Mouse (Mus musculus) C2C12 (cell line): ENCODE data around the gene Lbhd1. TPM values are rescaled to one million over a fixed set of nuclear protein-coding genes. Genes with fewer than 3 reads are reported as not detected.
A peak's percentile ranks its signal among the peaks of the same experiment; 100 is the strongest.
"Not testable (repeated sequence)": the region's sequence is repeated elsewhere in the genome, so short reads cannot be mapped to it uniquely, and the experiment has no call there.

ENCODE experiments used
- H3K27me3 ChIP-seq: one replicate; pipeline ENCODE4 v1.6.1; 2011; ENCODE audit not compliant: control insufficient read depth, insufficient read depth, insufficient read length
- H3K36me3 ChIP-seq: one replicate; pipeline ENCODE4 v1.6.1; 2011; ENCODE audit not compliant: control insufficient read depth, insufficient read depth
- H3K4me3 ChIP-seq: one replicate; pipeline ENCODE4 v1.5.1; 2011; ENCODE audit warnings: mild to moderate bottlenecking, control low read depth; ENCODE audit not compliant: poor library complexity, insufficient read depth, severe bottlenecking
- H3K79me2 ChIP-seq: one replicate; pipeline ENCODE4 v1.6.1; 2011; ENCODE audit not compliant: control insufficient read depth, insufficient read depth
- H3K79me3 ChIP-seq: one replicate; pipeline ENCODE4 v1.6.1; 2011; ENCODE audit warnings: low read depth, control low read depth
- H3ac ChIP-seq: one replicate; pipeline ENCODE3; 2011; ENCODE audit warnings: low read depth; ENCODE audit not compliant: control insufficient read depth, insufficient read length
- CEBPB ChIP-seq: IDR thresholded peaks from one replicate; pipeline ENCODE4 v1.6.1; 2011; ENCODE audit warnings: low read depth, mild to moderate bottlenecking, control low read depth, moderate library complexity
- CTCF ChIP-seq: IDR thresholded peaks from one replicate; pipeline ENCODE4 v1.5.1; 2011; ENCODE audit not compliant: control insufficient read depth, insufficient read depth, insufficient read length
- FOSL1 ChIP-seq: IDR thresholded peaks from one replicate; pipeline ENCODE4 v1.8.0; 2011; ENCODE audit warnings: mild to moderate bottlenecking, low read length; ENCODE audit not compliant: poor library complexity, insufficient read depth, severe bottlenecking
- MAX ChIP-seq: IDR thresholded peaks from one replicate; pipeline ENCODE4 v1.6.1; 2011; ENCODE audit warnings: mild to moderate bottlenecking, control low read depth
- MYOD1 ChIP-seq: IDR thresholded peaks from one replicate; pipeline ENCODE4 v1.6.1; 2011; ENCODE audit warnings: low read depth; ENCODE audit not compliant: control insufficient read depth, insufficient read length
- MYOG ChIP-seq: IDR thresholded peaks from one replicate; pipeline ENCODE4 v1.6.1; 2011; ENCODE audit not compliant: control insufficient read depth, insufficient read length; ENCODE audit errors: extremely low read depth
- USF1 ChIP-seq: IDR thresholded peaks from one replicate; pipeline ENCODE4 v1.6.1; 2011; ENCODE audit warnings: low read depth, mild to moderate bottlenecking, control low read depth, moderate library complexity
- polyA plus RNA-seq: library from polyadenylated mRNA; unstranded; fragments of >200 nt; fragmentation: generic; extraction: Trizol; gene quantifications from one replicate; pipeline ENCODE4 v1.2.1, GENCODE M21; 2012; ENCODE audit warnings: missing spikeins

Gene Lbhd1
- polyA plus RNA-seq, 1 experiment, result 8.6 TPM

DNA sequence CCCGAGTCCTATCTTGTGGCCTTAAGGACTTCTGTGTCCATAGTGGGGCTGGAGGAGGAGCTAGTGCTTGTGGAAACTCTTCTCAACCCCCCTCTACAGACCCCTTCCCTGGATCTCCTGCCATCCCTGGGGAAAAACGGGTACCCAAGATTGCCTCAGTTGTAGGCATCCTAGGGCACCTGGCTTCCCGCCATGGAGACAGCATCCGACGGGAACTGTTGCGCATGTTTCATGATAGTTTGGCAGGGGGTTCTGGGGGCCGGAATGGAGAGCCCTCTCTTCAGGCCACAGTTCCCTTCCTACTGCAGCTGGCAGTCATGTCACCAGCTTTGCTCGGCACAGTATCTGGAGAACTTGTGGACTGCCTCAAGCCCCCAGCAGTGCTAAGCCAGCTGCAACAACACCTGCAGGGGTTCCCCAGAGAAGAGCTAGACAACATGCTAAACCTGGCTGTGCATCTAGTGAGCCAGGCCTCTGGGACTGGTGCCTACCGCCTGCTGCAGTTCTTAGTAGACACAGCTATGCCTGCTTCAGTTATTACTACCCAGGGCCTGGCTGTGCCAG, 11.9 kb downstream of the Lbhd1 start:
- H3K79me3 ChIP-seq, result peaks cover 58% of the 10 kb centered on the region
- H3K36me3 ChIP-seq, result peaks cover 52% of the 10 kb centered on the region
- no peak overlapping the region for H3K4me3 ChIP-seq
- peaks cover 85% of the 10 kb centered on the region for H3K79me2 ChIP-seq
- no peaks in the 10 kb centered on the region for H3K27me3 ChIP-seq
- H3ac ChIP-seq, result no peak overlapping the region
- TF ChIP-seq CEBPB (no peak), MAX (no peak), MYOD1 (no peak), MYOG (no peak), CTCF (no peak), USF1 (no peak), FOSL1 (no peak)

DNA sequence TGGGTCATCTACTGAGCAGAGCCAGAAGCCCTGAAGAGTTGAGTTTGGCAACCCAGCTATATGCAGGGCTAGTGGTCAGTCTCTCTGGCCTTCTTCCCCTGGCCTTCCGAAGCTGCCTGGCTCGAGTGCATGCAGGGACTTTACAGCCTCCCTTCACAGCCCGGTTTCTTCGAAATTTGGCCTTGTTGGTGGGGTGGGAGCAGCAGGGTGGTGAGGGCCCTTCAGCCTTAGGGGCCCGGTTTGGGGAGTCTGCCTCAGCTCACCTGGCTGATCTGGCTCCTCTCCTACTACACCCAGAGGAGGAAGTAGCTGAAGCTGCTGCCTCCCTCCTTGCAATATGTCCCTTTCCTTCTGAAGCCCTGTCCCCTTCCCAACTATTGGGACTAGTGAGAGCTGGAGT, 12.7 kb downstream of the Lbhd1 start:
- not testable (repeated sequence) for H3K4me3 ChIP-seq, H3K27me3 ChIP-seq
- H3ac ChIP-seq, result peak overlapping the region; percentile 1
- H3K79me2 ChIP-seq, result peaks cover 85% of the 10 kb centered on the region
- peaks cover 64% of the 10 kb centered on the region for H3K79me3 ChIP-seq
- H3K36me3 ChIP-seq, result peaks cover 51% of the 10 kb centered on the region

DNA sequence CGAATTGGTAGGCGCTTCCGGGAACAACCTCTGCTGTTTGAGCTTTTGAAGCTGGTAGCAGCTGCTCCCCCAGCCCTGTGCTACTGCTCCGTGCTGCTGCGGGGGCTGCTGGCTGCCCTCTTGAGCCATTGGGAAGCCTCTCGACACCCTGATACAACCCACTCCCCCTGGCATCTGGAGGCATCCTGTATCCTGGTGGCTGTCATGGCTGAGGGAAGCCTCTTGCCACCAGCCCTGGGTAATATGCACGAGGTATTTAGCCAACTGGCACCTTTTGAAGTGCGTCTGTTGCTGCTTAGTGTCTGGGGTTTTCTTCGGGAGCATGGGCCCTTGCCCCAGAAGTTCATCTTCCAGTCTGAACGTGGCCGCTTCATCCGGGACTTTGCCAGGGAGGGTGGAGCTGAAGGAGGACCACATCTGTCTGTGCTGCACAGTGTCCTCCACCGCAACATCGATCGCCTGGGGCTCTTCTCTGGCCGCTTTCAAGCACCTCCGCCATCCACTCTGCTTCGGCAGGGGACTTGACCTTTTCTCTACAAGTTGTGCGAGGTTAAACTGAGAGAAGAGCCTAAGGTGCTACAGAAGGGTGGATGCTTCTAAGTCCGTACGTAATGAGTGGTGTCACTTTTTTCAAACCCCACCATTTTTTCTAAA, 13.8 kb downstream of the Lbhd1 start:
- Histone ChIP-seq H3K79me3 (peaks cover 73% of the 10 kb centered on the region), H3K36me3 (peaks cover 49% of the 10 kb centered on the region), H3K79me2 (peaks cover 93% of the 10 kb centered on the region), H3ac (peak overlapping the region; percentile 44), H3K4me3 (peak overlapping the region; percentile 100)
- not testable (repeated sequence) for H3K27me3 ChIP-seq

DNA sequence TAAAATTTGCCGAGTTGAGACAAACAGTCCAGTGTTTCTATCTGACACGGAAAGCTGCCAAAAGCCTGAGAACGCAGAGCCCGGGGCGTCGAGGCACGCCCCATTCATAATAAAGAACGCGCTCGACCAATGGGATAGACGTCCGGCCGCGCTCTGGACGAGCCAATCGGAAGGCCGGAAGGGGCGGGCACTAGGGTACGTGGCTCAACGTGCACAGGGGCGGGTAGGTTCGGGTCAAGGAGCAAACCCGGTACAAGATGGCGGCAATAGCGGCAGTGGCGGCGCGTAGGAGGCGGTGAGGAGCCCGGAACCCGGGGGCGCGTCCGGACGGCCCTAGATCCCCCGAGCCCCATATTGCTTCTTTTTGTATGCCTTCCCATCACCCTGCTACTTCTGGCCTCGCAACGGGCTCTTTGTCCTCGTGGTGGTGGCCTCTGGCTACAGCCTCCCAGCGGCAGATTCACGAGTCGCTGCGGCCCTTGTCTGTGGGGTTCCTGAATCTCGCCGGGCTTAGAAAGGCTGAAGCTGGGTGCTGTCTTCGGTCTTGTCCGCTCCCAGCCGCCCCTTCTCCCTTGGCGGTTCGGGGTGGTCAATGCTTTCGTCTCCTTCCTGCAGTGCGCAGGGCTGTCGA, 14.4 kb downstream of the Lbhd1 start, which contains the start of gene Ganab:
Ganab (plus strand) TSS at position 207 of the 631 bp plus-strand sequence.
- no peak for TF ChIP-seq USF1
- no peak for TF ChIP-seq MYOG
- no peak for TF ChIP-seq CTCF
- no peak for TF ChIP-seq CEBPB
- TF ChIP-seq MAX, result no peak
- no peak for TF ChIP-seq FOSL1
- TF ChIP-seq MYOD1, result no peak
- Histone ChIP-seq H3K36me3 (peaks cover 55% of the 10 kb centered on the region), H3K79me2 (peaks cover 94% of the 10 kb centered on the region)

DNA sequence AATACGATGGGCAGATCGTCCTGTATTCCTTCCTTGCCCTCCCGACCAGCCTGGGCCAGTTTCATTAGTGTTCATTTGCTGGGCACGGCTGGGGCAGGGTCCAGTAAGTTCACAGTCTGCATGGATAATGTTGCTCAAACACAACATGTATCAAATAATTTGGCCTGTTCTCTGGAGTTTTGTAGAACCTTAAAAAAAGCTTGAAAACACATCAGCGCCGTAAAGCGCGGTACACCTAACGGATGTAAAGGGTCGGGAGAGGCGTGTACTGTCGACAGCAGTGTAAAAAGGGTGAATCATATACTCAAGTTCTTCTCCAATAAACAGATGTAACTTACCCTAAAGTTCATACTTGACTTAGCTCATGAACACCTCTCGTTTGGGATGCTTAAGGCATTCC, 15.0 kb downstream of the Lbhd1 start:
- TF ChIP-seq FOSL1, result no peak
- no peak for TF ChIP-seq USF1
- TF ChIP-seq CEBPB, result no peak
- TF ChIP-seq MYOD1, result no peak
- no peak for TF ChIP-seq MAX
- TF ChIP-seq MYOG, result no peak
- TF ChIP-seq CTCF, result no peak
- H3K79me2 ChIP-seq, result peaks cover 88% of the 10 kb centered on the region

More for the DNA sequence above, 14.4 kb downstream of the Lbhd1 start, which contains the start of gene Ganab:
- H3K79me3 ChIP-seq, result peaks cover 72% of the 10 kb centered on the region
- peak within 1 kb of the TSS; percentile 100 for H3K4me3 ChIP-seq
- peak within 1 kb of the TSS; percentile 99 for H3ac ChIP-seq
- H3K27me3 ChIP-seq, result no peaks in the 10 kb centered on the region

DNA sequence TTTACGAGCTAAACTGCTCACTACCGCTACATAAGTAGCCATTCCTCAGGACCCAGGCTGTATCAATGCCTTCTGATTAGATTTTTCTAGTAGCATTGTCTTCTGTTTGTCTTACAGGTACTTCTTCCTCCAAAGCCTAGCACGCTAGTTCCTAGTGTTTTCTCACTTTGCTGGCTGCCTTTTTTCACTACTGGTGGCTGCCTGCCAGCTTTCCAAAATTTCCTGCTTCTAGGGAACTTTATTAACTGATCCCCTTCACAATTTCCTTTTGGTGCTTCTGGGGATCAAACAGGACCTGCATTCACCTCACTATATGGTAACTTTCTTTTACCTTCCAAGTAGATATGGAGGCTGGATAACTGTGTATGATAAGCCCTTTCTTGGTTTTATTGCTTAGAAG, 15.5 kb downstream of the Lbhd1 start:
- H3K4me3 ChIP-seq, result peak overlapping the region; percentile 100
- no peak for TF ChIP-seq CTCF
- TF ChIP-seq FOSL1, result no peak
- TF ChIP-seq USF1, result no peak
- TF ChIP-seq MYOD1, result no peak
- no peak for TF ChIP-seq CEBPB
- TF ChIP-seq MYOG, result no peak
- TF ChIP-seq MAX, result no peak

More for the DNA sequence above, 15.0 kb downstream of the Lbhd1 start:
- Histone ChIP-seq H3K4me3 (peak overlapping the region; percentile 100), H3K79me3 (peaks cover 66% of the 10 kb centered on the region), H3K27me3 (no peaks in the 10 kb centered on the region), H3K36me3 (peaks cover 61% of the 10 kb centered on the region), H3ac (peak overlapping the region; percentile 99)

More for the DNA sequence above, 15.5 kb downstream of the Lbhd1 start:
- peaks cover 83% of the 10 kb centered on the region for H3K79me2 ChIP-seq
- no peaks in the 10 kb centered on the region for H3K27me3 ChIP-seq
- H3K36me3 ChIP-seq, result peaks cover 66% of the 10 kb centered on the region
- H3K79me3 ChIP-seq, result peaks cover 61% of the 10 kb centered on the region
- H3ac ChIP-seq, result peak overlapping the region; percentile 1
